Mouse (Mus musculus): Measurements from ENCODE around the gene Gm2075. TPM values are rescaled to one million over a fixed set of nuclear protein-coding genes. Genes with fewer than 3 reads are reported as not detected.
"Not testable (repeated sequence)": the region's sequence is repeated elsewhere in the genome, so short reads cannot be mapped to it uniquely, and the experiment has no call there.

Gm2075 gene
- polyA plus RNA-seq (2015; fragmentation: Nextera tagmentation; extraction: Ambion mirVana) = not detected in 2 replicates

- not testable (repeated sequence) for H3K4me1 ChIP-seq (replicated peaks); H3K9me3 ChIP-seq; H3K36me3 ChIP-seq; H3K27ac ChIP-seq (replicated peaks); H3K4me3 ChIP-seq; H3K27me3 ChIP-seq; H3K4me2 ChIP-seq; ATAC-seq (ENCODE audit: low FRiP score, low read depth); H3K9ac ChIP-seq
- WGBS = 100% methylated on average over 1 of the region's 1 CpGs
These were observed at the start of gene Gm2075 for GRCm38 (mm10) chr12:88011548-88011947. Gene Gm2075 (plus strand): TSS chr12:88011848.

DNA sequence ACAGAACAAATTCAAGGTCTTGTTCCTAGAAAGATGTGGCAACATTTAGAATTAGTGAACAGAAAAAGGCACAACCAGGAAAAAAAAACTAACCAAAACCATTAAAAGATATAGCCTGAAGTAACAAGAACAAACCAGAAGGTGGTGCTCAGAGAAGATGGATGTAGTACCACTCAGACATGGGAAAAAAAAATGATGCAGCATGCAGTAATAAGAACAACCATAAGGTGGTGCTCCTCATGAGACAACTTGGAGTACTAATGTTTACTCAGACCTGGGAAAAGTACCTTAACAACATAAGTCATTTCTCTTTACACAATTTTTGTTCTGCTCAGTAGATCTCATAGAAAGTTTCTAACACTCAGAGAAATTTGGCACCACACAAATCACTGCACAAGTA, 27.6 kb upstream of the Gm2075 start:
- not testable (repeated sequence) for H3K27me3 ChIP-seq

DNA sequence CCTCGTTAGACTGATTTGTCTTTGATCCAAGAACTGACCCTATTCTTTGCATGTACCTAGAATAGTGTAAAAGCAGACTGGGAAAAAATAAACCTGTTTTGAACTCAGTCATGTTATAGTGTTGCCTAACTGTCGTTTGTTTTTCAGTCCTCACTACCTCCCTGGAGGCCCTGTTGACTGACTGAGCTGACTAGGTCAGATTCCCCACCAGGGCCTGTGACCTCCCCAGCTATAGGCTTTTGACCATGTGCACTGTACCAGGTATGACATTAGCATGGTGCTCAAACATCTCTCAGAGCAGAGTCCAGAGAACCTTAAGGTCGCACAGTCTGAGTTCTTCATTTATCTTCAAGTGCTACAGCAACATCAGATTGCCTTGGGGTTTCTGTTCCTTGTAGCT, 7.5 kb upstream of the Gm2075 start:
- not testable (repeated sequence) for H3K9me3 ChIP-seq; H3K9ac ChIP-seq; H3K27ac ChIP-seq (replicated peaks); H3K36me3 ChIP-seq; H3K4me1 ChIP-seq (replicated peaks); H3K4me3 ChIP-seq; H3K27me3 ChIP-seq; ATAC-seq (ENCODE audit: low FRiP score, low read depth); H3K4me2 ChIP-seq
- 82% methylated on average over 3 of the region's 3 CpGs for WGBS

More for the DNA sequence above, 27.6 kb upstream of the Gm2075 start:
- not testable (repeated sequence) for H3K9ac ChIP-seq; H3K27ac ChIP-seq (replicated peaks); H3K36me3 ChIP-seq; H3K4me3 ChIP-seq; H3K9me3 ChIP-seq; H3K4me1 ChIP-seq (replicated peaks); H3K4me2 ChIP-seq; ATAC-seq (ENCODE audit: low FRiP score, low read depth)

GRCm38 (mm10) chr12:88018671-88019070, 7.0 kb downstream of the Gm2075 start, which contains the start of gene Gm6803:
Gene Gm6803 (minus strand): TSS chr12:88018771.
- not testable (repeated sequence) for H3K9ac ChIP-seq; H3K27ac ChIP-seq (replicated peaks); H3K4me2 ChIP-seq; ATAC-seq (ENCODE audit: low FRiP score, low read depth); H3K36me3 ChIP-seq; H3K4me3 ChIP-seq; H3K27me3 ChIP-seq; H3K9me3 ChIP-seq; H3K4me1 ChIP-seq (replicated peaks)
- 83% methylated on average over 2 of the region's 2 CpGs for WGBS

DNA sequence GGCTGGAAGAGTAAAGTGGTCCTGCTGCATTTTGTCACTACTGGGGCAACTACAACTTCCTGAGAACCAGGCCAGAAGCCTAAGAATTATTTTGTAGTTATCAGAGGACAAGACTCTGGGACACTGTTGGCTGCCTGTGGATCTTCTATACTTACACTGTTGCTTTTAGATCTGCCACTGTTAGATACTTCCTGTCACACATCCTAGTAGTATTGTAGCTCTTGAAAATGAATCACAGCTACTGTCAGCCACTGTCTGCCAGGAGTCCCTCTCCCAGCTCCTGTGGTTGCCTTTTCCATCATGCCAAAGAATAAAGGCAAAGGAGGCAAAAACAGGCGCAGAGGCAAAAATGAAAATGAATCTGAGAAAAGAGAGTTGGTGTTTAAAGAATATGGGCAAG, 15.1 kb downstream of the Gm2075 start, which contains the start of gene Gm2056:
Gene Gm2056, plus strand, starts transcription at position 301 of the 400 bp plus-strand sequence.
- not testable (repeated sequence) for H3K4me1 ChIP-seq (replicated peaks); H3K36me3 ChIP-seq; H3K4me2 ChIP-seq; ATAC-seq (ENCODE audit: low FRiP score, low read depth); H3K9ac ChIP-seq; H3K4me3 ChIP-seq; H3K9me3 ChIP-seq; H3K27ac ChIP-seq (replicated peaks); H3K27me3 ChIP-seq
- 95% methylated on average over 1 of the region's 1 CpGs for WGBS

DNA sequence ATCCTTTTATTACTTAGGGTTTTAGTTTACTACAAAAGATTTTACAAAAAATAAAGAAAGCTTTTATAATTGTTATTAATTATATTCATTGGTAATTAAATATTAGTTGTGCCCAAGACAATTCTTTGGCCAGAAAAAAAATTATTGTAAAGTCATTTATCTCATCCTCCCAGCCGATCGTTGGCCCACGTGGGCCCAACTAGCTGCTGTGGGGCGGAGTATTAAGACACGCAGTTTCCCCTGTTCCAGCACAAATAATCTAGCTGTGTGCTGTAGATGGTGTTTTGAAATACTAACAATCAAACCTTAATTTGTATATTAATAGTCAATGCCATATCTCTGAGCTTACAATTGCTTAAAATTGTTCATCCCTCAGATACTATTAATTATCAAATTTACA, 20.6 kb downstream of the Gm2075 start:
- H3K36me3 ChIP-seq; H3K9ac ChIP-seq; H3K9me3 ChIP-seq; H3K27me3 ChIP-seq; H3K4me3 ChIP-seq; ATAC-seq (ENCODE audit: low FRiP score, low read depth); H3K4me1 ChIP-seq (replicated peaks); H3K27ac ChIP-seq (replicated peaks); H3K4me2 ChIP-seq: not testable (repeated sequence)
- WGBS = 92% methylated on average over 5 of the region's 5 CpGs

GRCm38 (mm10) chr12:88039062-88039461, 27.4 kb downstream of the Gm2075 start:
- not testable (repeated sequence) for H3K27ac ChIP-seq (replicated peaks); H3K4me3 ChIP-seq; H3K36me3 ChIP-seq; H3K4me1 ChIP-seq (replicated peaks); H3K9me3 ChIP-seq; H3K27me3 ChIP-seq; H3K4me2 ChIP-seq; H3K9ac ChIP-seq; ATAC-seq (ENCODE audit: low FRiP score, low read depth)

DNA sequence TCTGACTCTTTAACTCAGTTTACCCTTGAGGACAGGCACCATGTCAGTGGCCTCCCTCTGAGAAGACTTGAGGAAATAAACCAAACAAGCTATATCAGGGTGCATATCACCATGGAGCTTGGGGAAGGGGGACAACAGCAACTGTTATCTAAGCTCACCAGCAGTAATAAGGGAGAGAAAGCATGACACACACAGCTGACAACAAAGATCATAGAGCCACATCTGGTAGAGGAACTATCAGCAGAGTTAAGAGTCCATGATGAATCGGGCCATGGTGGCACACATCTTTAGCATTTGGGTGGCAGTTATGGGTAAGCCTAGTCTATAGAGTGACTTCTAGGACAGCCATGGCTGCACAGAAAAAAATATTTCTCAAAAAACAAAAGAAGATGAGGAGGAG, 28.1 kb downstream of the Gm2075 start:
- H3K4me2 ChIP-seq; H3K9ac ChIP-seq; H3K4me3 ChIP-seq; ATAC-seq (ENCODE audit: low FRiP score, low read depth); H3K27ac ChIP-seq (replicated peaks); H3K36me3 ChIP-seq; H3K9me3 ChIP-seq; H3K4me1 ChIP-seq (replicated peaks); H3K27me3 ChIP-seq: not testable (repeated sequence)
- 93% methylated on average over 1 of the region's 1 CpGs for WGBS

DNA sequence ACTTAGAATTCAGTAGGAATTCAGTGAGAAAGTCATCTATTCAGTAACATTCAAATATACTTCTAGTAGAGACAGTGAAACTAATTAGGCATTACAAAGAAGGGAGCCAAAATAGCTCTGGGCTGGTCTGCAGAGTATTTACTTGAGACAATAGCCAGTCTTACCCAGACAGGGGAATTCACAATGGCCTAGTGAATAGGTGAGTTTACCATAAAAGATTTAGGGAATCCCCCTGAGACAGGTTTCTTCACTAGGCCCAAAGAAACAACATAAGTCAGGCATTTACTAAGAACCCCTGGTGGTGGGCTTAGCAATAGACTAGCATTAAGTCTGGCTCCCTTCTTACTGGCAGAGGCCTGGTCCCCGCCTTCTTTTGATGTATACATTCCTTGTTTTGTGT, 33.6 kb downstream of the Gm2075 start:
- H3K9me3 ChIP-seq; H3K4me1 ChIP-seq (replicated peaks); H3K4me2 ChIP-seq; H3K4me3 ChIP-seq; H3K27me3 ChIP-seq; H3K27ac ChIP-seq (replicated peaks); H3K9ac ChIP-seq; H3K36me3 ChIP-seq; ATAC-seq (ENCODE audit: low FRiP score, low read depth): not testable (repeated sequence)
- 71% methylated on average over 1 of the region's 1 CpGs for WGBS

Other genes with a start within 250 kb of the Gm2075 start
- not detected in 2 replicates for gene Gm21319, start 236.1 kb upstream of the Gm2075 start, polyA plus RNA-seq (2015; fragmentation: Nextera tagmentation; extraction: Ambion mirVana)
- not detected in 2 replicates for gene Gm21936, start 216.3 kb upstream of the Gm2075 start, polyA plus RNA-seq (2015; fragmentation: Nextera tagmentation; extraction: Ambion mirVana)
- not detected in 2 replicates for gene BB287469, start 195.3 kb upstream of the Gm2075 start, polyA plus RNA-seq (2015; fragmentation: Nextera tagmentation; extraction: Ambion mirVana)
- gene Gm2001, start 169.5 kb upstream of the Gm2075 start, polyA plus RNA-seq (2015; fragmentation: Nextera tagmentation; extraction: Ambion mirVana) = not detected in 2 replicates
- gene Gm2016, start 137.8 kb upstream of the Gm2075 start, polyA plus RNA-seq (2015; fragmentation: Nextera tagmentation; extraction: Ambion mirVana) = not detected in 2 replicates
- not detected in 2 replicates for gene Gm2022, start 116.5 kb upstream of the Gm2075 start, polyA plus RNA-seq (2015; fragmentation: Nextera tagmentation; extraction: Ambion mirVana)
- not detected in 2 replicates for gene Gm2035, start 92.0 kb upstream of the Gm2075 start, polyA plus RNA-seq (2015; fragmentation: Nextera tagmentation; extraction: Ambion mirVana)
- not detected in 2 replicates for gene Gm2042, start 57.8 kb upstream of the Gm2075 start, polyA plus RNA-seq (2015; fragmentation: Nextera tagmentation; extraction: Ambion mirVana)
- not detected in 2 replicates for gene Gm6803, start 6.9 kb downstream of the Gm2075 start, polyA plus RNA-seq (2015; fragmentation: Nextera tagmentation; extraction: Ambion mirVana)
- gene Gm2056, start 15.2 kb downstream of the Gm2075 start, polyA plus RNA-seq (2015; fragmentation: Nextera tagmentation; extraction: Ambion mirVana) = not detected in 2 replicates
- not detected in 2 replicates for gene Gm16368, start 71.8 kb downstream of the Gm2075 start, polyA plus RNA-seq (2015; fragmentation: Nextera tagmentation; extraction: Ambion mirVana)
- gene Gm10436, start 170.3 kb downstream of the Gm2075 start, polyA plus RNA-seq (2015; fragmentation: Nextera tagmentation; extraction: Ambion mirVana) = not detected in 2 replicates
- not detected in 2 replicates for gene Gm8332, start 238.3 kb downstream of the Gm2075 start, polyA plus RNA-seq (2015; fragmentation: Nextera tagmentation; extraction: Ambion mirVana)